Mouse (Mus musculus) embryonic fibroblast, embryonic 13.5 days (primary cell): ENCODE data around the gene Esr2. TPM values are rescaled to one million over a fixed set of nuclear protein-coding genes. Genes with fewer than 3 reads are reported as not detected.
"Not testable (repeated sequence)": the region's sequence is repeated elsewhere in the genome, so short reads cannot be mapped to it uniquely, and the experiment has no call there.

Experiments
- H3K27ac ChIP-seq: 2 replicates; pipeline ENCODE4 v1.5.1; 2012; ENCODE audit warnings: low read length, control low read depth, inconsistent platforms; ENCODE audit not compliant: insufficient read depth
- H3K4me1 ChIP-seq: 2 replicates; pipeline ENCODE4 v1.6.1; 2011; ENCODE audit warnings: low read length; ENCODE audit not compliant: control insufficient read depth, insufficient read depth
- H3K4me3 ChIP-seq: 2 replicates; pipeline ENCODE4 v1.5.1; 2011; ENCODE audit warnings: mild to moderate bottlenecking, control low read depth, low read length; ENCODE audit not compliant: insufficient read depth
- CTCF ChIP-seq: IDR thresholded peaks from 2 replicates; pipeline ENCODE4 v1.5.1; 2011; ENCODE audit warnings: mild to moderate bottlenecking, control low read depth, low read length, moderate library complexity, borderline replicate concordance; ENCODE audit not compliant: insufficient read depth
- POLR2A ChIP-seq: IDR thresholded peaks from 2 replicates; pipeline ENCODE4 v1.6.1; 2011; ENCODE audit warnings: low read depth, mild to moderate bottlenecking, control low read depth, low read length, moderate library complexity
- polyA plus RNA-seq: library from polyadenylated mRNA; stranded (reverse); fragments of >200 nt; gene quantifications from 2 replicates; pipeline ENCODE4 v1.2.4, GENCODE M21; 2011; ENCODE audit warnings: low read depth; ENCODE audit not compliant: missing spikeins, insufficient read length

Esr2 gene
- 0.37 and 0.50 TPM in 2 replicates for polyA plus RNA-seq

DNA sequence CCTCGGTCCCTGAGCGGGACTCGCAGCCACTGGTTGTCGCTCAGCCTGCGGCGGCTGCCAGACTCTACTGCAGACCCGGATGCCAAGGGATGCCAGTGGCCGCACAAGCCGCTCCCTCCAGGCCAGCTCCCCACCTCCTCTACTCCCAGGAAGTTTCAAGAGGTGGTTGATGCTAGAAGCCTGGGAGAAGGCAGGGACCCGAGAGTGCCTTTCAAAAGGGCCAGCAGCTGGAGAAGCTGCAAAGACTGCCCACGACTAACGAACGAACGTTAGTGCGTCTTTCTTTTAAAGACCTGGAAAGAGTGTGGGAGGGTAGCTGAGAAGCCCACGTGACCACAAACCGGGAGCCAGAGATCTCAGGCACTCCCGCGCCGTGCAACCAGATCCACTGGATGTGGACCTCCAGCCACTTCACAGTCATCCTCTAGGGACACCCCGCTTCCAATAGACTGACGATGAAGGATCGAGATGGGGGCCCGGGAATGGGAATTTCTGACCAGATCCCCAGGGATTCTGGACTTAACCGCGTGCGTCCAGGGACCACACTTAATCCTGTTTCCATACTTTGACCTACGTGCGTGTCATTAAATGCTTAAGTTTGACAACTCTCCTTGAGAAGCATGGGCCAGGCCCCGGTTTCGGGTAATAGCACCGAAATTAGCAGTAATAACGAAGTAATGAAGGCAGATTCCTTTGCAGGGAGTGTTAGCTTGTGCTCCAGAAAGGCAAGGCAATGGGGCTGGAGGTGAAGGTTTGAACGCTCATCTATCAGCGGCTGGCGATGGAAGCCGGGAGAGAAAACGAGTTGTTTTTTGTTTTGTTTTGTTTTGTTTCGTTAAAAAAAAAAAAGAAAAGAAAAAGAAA lies at the start of gene Esr2:
Gene Esr2 (minus strand): TSS at position 260 of the 864 bp plus-strand sequence.
- Histone ChIP-seq H3K27ac (no peak within 1 kb of the TSS), H3K4me3 (peak within 1 kb of the TSS; percentile 40), H3K4me1 (no peaks in the 10 kb centered on the region)
- TF ChIP-seq POLR2A: no peak
- TF ChIP-seq CTCF: no peak

DNA sequence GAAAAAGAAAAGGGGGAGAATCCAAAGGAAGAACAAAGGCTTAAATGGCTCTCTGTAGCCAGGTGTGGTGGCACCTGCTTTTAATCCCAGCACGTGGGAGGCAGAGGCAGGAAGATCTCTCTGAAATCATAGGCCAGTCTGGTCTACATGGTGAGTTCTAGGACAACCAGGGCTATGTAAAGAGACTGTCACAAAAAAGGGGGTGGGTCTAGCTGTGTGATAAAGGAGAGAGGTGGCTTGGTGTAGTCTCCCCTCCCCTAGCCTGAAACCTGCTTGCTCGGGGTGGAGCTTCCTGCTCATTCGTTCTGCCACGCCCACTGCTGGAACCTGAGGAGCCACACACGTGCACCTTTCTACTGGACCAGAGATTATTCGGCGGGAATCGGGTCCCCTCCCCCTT lies 45.0 kb upstream of the Esr2 start:
- not testable (repeated sequence) for H3K4me3 ChIP-seq, H3K4me1 ChIP-seq, H3K27ac ChIP-seq

DNA sequence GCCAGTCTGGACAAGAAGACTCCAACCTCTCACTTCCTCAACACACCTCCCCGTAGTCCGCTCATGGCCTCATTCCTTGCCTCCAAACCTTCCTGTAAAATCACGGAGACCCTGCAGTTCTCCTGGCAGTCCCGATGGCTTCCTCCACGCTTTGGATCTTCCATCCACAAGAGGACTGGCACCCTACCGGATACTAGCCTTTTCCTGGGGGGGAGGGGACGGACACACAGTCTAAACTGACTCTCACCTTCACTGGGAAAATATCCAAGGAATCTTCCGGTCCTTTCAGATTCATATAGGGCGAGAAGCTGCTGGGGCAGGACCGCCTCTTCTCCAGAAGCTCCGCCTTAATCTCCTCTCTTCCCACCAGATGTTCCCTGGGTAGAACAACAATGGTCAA lies 39.7 kb upstream of the Esr2 start:
- Histone ChIP-seq H3K27ac (no peak overlapping the region), H3K4me1 (no peaks in the 10 kb centered on the region), H3K4me3 (no peak overlapping the region)
- TF ChIP-seq CTCF (no peak), POLR2A (no peak)

DNA sequence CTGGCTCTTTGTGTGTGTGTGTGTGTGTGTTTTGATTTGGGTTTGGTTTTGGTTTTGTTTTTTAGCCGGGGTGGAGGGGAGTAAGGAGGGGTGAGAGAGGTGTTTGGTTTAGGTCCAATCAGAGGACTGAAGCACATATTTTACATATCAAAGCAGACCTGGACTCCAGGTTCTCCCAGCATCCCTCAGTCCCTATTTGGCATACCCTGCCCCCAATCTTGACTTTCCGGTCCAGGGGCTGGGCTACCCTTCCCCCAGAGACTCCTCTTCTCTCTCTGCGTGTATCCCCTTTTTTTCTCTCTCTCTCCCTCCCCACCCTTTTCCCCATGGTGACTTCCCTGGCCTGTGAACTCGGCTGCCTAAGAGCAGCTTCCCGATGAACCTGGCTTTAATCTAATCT lies 38.1 kb upstream of the Esr2 start:
- H3K27ac ChIP-seq: no peak overlapping the region
- TF ChIP-seq CTCF: no peak
- TF ChIP-seq POLR2A: no peak

DNA sequence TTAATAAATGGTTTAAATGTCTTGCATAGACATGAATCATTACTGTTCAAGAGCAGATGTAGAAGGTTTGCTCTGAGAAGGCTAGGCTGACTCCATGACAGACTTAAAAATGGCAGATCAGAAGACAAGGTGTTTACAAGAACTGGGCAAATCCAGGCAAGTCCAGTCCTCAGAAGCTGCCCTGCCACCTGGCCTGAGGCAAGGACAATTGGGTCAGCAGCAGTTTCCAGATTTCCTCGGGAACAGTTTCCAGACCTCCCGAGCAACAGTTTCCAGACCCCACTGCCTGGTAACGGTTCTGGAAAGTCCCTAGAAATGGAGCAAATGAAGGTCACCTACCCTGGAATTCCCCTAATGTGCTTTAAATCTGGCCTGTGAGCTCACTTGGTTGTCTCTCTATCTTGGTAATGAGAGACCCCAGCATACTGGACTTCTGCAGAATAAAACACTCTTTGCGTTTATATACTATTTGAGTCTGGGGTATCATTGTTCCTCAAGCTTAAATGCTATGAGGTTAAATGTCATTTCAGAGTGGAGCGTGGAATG lies 32.4 kb upstream of the Esr2 start:
- TF ChIP-seq POLR2A: no peak
- TF ChIP-seq CTCF: no peak
- H3K27ac ChIP-seq: no peak overlapping the region
- no peaks in the 10 kb centered on the region for H3K4me1 ChIP-seq
- H3K4me3 ChIP-seq: no peak overlapping the region

More for the DNA sequence above, 38.1 kb upstream of the Esr2 start:
- no peaks in the 10 kb centered on the region for H3K4me1 ChIP-seq
- H3K4me3 ChIP-seq: no peak overlapping the region

DNA sequence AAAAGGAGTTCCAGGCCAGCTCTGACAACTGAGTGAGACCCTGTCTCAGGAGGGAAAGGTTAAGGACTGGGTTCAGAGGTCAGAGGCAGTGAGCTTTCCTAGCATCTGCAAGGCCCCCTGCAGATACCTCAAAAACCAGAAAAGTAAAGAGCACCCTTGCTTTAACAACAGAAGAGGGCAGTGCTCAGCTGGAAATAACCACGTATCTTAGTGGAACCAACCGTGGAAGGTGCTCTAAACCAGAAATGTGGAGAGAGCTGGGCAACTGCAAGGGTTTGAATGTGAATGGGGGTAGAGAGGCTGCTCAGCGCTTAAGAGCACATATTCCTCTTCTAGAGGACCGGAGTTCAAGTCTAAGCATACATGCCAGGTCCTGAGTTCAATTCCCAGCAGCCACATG lies 23.3 kb upstream of the Esr2 start:
- Histone ChIP-seq H3K4me3 (no peak overlapping the region), H3K27ac (no peak overlapping the region), H3K4me1 (no peaks in the 10 kb centered on the region)
- TF ChIP-seq POLR2A: no peak
- TF ChIP-seq CTCF: no peak

DNA sequence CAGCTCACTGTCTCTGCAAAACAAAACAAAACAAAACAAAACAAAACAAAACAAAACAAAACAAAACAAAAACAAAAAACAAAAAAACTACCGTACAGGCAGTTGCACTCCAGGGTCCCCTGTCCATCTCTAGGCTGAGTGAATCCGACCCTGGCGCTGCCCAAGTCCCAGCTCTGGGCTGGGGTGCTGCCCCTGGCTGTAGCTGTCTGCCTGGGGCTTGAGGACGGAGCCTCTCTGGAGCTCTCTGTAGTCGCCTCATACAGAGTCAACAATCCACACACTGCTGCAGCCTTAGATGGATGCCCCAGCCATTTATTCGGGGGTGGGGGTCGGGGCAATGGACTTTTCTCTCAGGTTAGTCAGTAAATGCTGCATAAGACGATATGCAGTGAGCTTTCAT lies 20.0 kb upstream of the Esr2 start:
- no peak overlapping the region for H3K27ac ChIP-seq
- TF ChIP-seq POLR2A: no peak
- no peak for TF ChIP-seq CTCF
- no peaks in the 10 kb centered on the region for H3K4me1 ChIP-seq
- H3K4me3 ChIP-seq: no peak overlapping the region

DNA sequence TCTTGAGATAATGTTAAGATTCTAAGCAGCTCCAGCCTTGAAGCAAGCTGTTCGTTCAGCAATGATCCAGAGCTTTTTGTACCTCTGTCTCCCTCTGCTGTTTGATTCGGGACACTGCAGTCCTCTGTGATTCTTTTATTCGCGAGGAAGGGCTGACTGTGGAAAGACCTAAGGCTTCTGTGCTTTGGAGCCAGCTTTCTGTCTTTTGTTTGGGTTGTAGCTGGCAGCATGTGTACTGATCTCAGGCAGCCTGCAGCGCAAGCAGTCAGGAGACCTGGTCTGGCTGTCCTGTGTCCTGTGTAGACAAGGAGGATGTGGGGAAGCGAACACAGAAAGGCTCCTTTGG lies 19.6 kb upstream of the Esr2 start:
- Histone ChIP-seq H3K4me1 (no peaks in the 10 kb centered on the region), H3K4me3 (peak overlapping the region; percentile 31; the same call in 1 of the 2 replicates), H3K27ac (no peak overlapping the region)
- TF ChIP-seq CTCF: no peak
- TF ChIP-seq POLR2A: no peak

DNA sequence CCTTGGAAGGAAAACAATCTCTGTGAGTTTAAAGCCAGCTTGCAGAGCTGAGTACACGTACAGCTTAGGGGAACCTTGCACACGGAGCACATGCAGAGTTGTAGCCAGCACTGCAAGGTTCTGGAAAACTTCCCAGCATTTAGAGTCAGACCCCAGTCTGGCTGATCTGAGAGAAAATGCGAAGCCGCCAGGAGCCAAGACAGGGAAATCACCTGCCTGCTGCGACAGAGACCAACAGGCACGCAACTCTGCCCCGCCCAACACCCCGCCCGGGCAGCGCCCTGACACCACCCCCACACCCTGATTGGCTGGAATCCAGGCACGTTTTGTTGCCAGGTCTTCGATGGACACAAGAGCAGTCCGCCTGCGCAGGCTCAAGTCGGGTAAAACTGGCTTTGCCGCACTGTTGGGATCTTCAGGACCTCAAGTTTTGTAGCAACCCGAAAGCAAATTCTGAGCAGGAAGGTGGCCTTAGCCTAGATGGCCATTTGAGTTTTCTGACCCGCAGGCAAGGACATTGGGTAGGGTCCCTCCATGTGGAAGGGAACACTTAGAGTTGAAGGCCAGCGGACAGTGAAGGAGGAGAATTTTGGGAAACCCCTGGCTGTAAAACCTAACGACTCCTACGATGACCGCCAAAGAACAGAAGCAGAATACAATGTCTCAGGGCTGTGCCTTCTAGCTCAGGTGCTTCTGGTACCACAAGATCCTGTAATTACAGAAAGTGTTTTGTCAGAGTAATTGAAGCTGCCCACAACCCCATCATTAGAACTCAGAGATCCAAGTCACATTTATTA lies 19.1 kb upstream of the Esr2 start:
- Histone ChIP-seq H3K27ac (no peak overlapping the region), H3K4me3 (peak overlapping the region; percentile 31), H3K4me1 (no peaks in the 10 kb centered on the region)
- TF ChIP-seq CTCF (no peak), POLR2A (no peak)

DNA sequence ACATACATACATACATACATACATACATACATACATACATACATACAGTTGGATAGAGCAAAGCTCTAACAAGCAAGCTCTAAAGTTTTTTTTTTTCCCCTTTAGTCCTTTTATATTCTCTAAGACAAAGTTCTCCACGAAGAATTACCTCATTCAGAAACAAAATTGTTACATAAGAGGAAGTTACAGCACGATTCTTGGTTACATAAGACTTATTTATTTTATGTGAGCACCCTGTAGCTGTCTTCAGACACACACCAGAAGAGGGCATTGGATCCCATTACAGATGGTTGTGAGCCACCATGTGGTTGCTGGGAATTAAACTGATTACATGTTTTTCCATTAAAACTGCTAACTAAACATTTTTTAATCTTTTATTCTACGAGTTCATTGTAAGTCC lies 17.5 kb upstream of the Esr2 start:
- Histone ChIP-seq H3K27ac (no peak overlapping the region), H3K4me1 (no peaks in the 10 kb centered on the region), H3K4me3 (no peak overlapping the region)
- no peak for TF ChIP-seq POLR2A
- TF ChIP-seq CTCF: no peak
